Mouse (Mus musculus): Measurements from ENCODE around the gene Ndufa3. TPM values are rescaled to one million over a fixed set of nuclear protein-coding genes. Genes with fewer than 3 reads are reported as not detected.
A peak's percentile ranks its signal among the peaks of the same experiment; 100 is the strongest.
"Not testable (repeated sequence)": the region's sequence is repeated elsewhere in the genome, so short reads cannot be mapped to it uniquely, and the experiment has no call there.

Gene Ndufa3
- polyA plus RNA-seq, 1 experiment from 2014 or later = 486 TPM

- 59% methylated on average over 1 of the region's 1 CpGs for WGBS
- Histone ChIP-seq H3K9me3 (no peaks in the 10 kb centered on the region), H3K27me3 (ENCODE audit: insufficient read depth, poor library complexity, severe bottlenecking) (no peaks in the 10 kb centered on the region), H3K36me3 (no peaks in the 10 kb centered on the region), H3K4me1 (no peaks in the 10 kb centered on the region), H3K27ac (no peak overlapping the region), H3K4me3 (no peak overlapping the region)
- DNase-seq (ENCODE audit: low spot score) = no peak
Measured at GRCm38 (mm10) chr7:3591534-3591933, 25.6 kb upstream of the Ndufa3 start.

DNA sequence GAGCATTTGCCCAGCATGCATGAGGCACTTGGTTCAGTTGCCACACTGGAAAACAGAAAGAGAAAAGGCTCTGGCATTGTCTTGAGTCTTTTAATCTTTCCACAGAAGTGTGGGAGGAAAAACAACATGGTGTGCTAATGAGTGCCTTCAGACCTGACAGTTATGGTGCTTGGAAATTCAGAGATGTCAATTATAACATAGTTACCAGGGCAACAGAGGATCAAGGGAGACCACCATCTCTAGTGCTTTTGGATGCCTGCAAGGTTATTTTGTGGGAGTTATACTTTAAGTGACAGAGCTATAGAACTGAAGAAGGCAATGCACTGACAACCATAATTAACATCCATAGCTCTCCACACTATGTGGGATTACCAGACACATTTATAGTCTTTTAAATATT lies 23.3 kb upstream of the Ndufa3 start:
- Histone ChIP-seq H3K4me1 (no peaks in the 10 kb centered on the region), H3K27ac (no peak overlapping the region), H3K9me3 (no peaks in the 10 kb centered on the region), H3K4me3 (no peak overlapping the region), H3K36me3 (no peaks in the 10 kb centered on the region), H3K27me3 (ENCODE audit: insufficient read depth, poor library complexity, severe bottlenecking) (no peaks in the 10 kb centered on the region)
- DNase-seq (ENCODE audit: low spot score) = no peak

- WGBS = 10% methylated on average over 5 of the region's 5 CpGs
- no peak overlapping the region for H3K27ac ChIP-seq
- no peaks in the 10 kb centered on the region for H3K4me1 ChIP-seq
- DNase-seq (ENCODE audit: low spot score) = no peak
- H3K9me3 ChIP-seq = no peaks in the 10 kb centered on the region
- H3K36me3 ChIP-seq = no peaks in the 10 kb centered on the region
- H3K4me3 ChIP-seq = peak overlapping the region; percentile 40
- H3K27me3 ChIP-seq (ENCODE audit: insufficient read depth, poor library complexity, severe bottlenecking) = no peaks in the 10 kb centered on the region
Measured at GRCm38 (mm10) chr7:3594686-3595085, 22.5 kb upstream of the Ndufa3 start.

DNA sequence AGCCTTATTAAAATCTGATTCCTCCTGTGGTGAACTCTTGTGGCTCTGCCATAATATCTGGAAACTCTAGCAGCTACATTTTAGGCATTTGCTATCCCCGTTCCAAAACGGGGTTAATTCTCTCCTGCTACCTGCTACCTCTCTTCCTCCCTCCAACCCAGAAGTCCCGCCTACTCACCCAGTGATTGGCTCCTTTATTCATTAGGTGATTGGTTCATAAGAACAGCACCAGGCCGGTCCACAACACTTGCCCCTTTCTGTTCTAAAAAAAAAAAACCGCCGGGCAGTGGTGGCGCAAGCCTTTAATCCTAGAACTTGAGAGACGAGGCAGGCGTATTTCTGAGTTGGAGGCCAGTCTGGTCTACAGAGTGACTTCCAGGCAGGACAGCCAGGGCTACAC lies 22.0 kb upstream of the Ndufa3 start:
- H3K27ac ChIP-seq = no peak overlapping the region
- 6% methylated on average over 9 of the region's 9 CpGs for WGBS
- H3K4me3 ChIP-seq = peak overlapping the region; percentile 40
- H3K27me3 ChIP-seq (ENCODE audit: insufficient read depth, poor library complexity, severe bottlenecking) = no peaks in the 10 kb centered on the region
- no peaks in the 10 kb centered on the region for H3K36me3 ChIP-seq
- DNase-seq (ENCODE audit: low spot score) = peak; percentile 77
- H3K9me3 ChIP-seq = no peaks in the 10 kb centered on the region
- H3K4me1 ChIP-seq = no peaks in the 10 kb centered on the region

GRCm38 (mm10) chr7:3597755-3598154 lies 19.4 kb upstream of the Ndufa3 start:
- DNase-seq (ENCODE audit: low spot score); H3K27ac ChIP-seq; H3K36me3 ChIP-seq; H3K9me3 ChIP-seq; H3K27me3 ChIP-seq (ENCODE audit: insufficient read depth, poor library complexity, severe bottlenecking); H3K4me3 ChIP-seq; H3K4me1 ChIP-seq: not testable (repeated sequence)
- WGBS = 80% methylated on average over 1 of the region's 1 CpGs

GRCm38 (mm10) chr7:3601119-3601518 lies 16.1 kb upstream of the Ndufa3 start:
- Histone ChIP-seq H3K27me3 (ENCODE audit: insufficient read depth, poor library complexity, severe bottlenecking) (no peaks in the 10 kb centered on the region), H3K36me3 (no peaks in the 10 kb centered on the region), H3K27ac (no peak overlapping the region), H3K9me3 (no peaks in the 10 kb centered on the region), H3K4me3 (no peak overlapping the region), H3K4me1 (no peaks in the 10 kb centered on the region)
- no peak for DNase-seq (ENCODE audit: low spot score)
- 22% methylated on average over 4 of the region's 4 CpGs for WGBS

DNA sequence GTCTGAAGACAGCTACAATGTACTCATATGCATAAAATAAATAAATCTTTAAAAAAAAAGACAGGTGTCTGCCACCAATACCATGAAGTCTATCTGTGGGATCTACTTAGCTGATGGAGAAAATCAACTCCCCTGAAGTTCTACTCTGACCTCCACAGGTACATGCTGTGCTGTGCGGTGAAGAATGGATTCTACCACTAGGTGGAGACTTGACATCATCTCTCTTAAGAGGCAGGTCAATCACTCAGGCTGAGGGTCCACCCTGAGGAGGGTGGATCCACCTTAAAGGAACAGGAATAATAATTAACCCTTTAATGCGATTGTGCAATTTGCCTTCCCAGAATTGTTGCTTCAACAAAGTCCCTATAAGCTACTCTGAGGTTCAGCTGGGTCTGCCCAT lies 10.4 kb upstream of the Ndufa3 start:
- H3K9me3 ChIP-seq = no peaks in the 10 kb centered on the region
- H3K27ac ChIP-seq = no peak overlapping the region
- H3K4me1 ChIP-seq = no peaks in the 10 kb centered on the region
- no peak overlapping the region for H3K4me3 ChIP-seq
- H3K36me3 ChIP-seq = no peaks in the 10 kb centered on the region
- no peaks in the 10 kb centered on the region for H3K27me3 ChIP-seq (ENCODE audit: insufficient read depth, poor library complexity, severe bottlenecking)
- 17% methylated on average over 2 of the region's 2 CpGs for WGBS
- no peak for DNase-seq (ENCODE audit: low spot score)

GRCm38 (mm10) chr7:3607391-3607790 lies 9.8 kb upstream of the Ndufa3 start:
- DNase-seq (ENCODE audit: low spot score) = no peak
- no peaks in the 10 kb centered on the region for H3K36me3 ChIP-seq
- WGBS = 82% methylated on average over 6 of the region's 6 CpGs
- H3K27me3 ChIP-seq (ENCODE audit: insufficient read depth, poor library complexity, severe bottlenecking) = no peaks in the 10 kb centered on the region
- H3K27ac ChIP-seq = no peak overlapping the region
- no peak overlapping the region for H3K4me3 ChIP-seq
- H3K9me3 ChIP-seq = no peaks in the 10 kb centered on the region
- no peaks in the 10 kb centered on the region for H3K4me1 ChIP-seq

DNA sequence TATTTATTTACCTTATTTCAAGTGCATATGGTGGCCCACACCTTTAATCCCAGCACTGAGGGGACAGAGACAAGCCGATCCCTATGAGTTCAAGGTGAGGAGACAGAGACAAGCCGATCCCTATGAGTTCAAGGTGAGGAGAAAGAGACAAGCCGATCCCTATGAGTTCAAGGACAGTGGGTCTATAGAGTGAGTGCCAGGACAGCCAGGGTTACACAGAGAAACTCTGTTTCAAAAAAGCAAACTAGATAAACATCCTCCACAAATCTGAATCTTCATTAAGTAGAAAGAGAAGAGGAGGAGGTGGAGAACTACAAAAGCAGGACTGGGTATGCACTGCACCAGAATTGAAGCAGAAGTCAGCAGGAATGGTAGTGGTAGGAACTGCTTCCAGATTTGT lies 8.5 kb upstream of the Ndufa3 start:
- WGBS = 79% methylated on average over 3 of the region's 3 CpGs
- Histone ChIP-seq H3K27ac (no peak overlapping the region), H3K4me1 (no peaks in the 10 kb centered on the region)

DNA sequence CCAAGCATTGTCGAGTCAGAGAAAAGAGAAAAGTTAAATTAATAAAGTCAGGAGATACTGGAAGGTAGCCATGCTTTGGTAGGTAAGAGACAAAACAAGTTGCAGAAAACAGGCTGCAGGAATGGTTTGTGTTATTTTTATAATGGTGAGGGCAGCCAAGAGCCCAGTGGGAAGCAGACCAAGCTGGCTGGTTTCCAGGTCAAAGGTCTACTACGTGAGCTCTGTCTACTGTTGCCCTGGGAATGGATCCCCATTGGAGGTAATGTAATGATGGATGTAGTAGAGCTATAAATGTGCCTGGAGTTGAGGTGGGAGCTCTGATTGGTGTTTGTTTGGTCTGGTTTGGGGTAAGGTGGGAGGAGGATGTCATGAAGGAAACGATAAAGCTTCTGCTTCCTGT lies 8.1 kb upstream of the Ndufa3 start:
- no peaks in the 10 kb centered on the region for H3K9me3 ChIP-seq
- H3K36me3 ChIP-seq = no peaks in the 10 kb centered on the region
- WGBS = 67% methylated on average over 3 of the region's 3 CpGs
- no peak for DNase-seq (ENCODE audit: low spot score)
- no peaks in the 10 kb centered on the region for H3K27me3 ChIP-seq (ENCODE audit: insufficient read depth, poor library complexity, severe bottlenecking)
- no peaks in the 10 kb centered on the region for H3K4me1 ChIP-seq
- no peak overlapping the region for H3K4me3 ChIP-seq
- no peak overlapping the region for H3K27ac ChIP-seq

More for the DNA sequence above, 8.5 kb upstream of the Ndufa3 start:
- no peak for DNase-seq (ENCODE audit: low spot score)
- no peaks in the 10 kb centered on the region for H3K36me3 ChIP-seq
- H3K27me3 ChIP-seq (ENCODE audit: insufficient read depth, poor library complexity, severe bottlenecking) = no peaks in the 10 kb centered on the region
- H3K9me3 ChIP-seq = no peaks in the 10 kb centered on the region
- H3K4me3 ChIP-seq = no peak overlapping the region

GRCm38 (mm10) chr7:3610437-3610836 lies 6.7 kb upstream of the Ndufa3 start:
- Histone ChIP-seq H3K9me3 (no peaks in the 10 kb centered on the region), H3K27me3 (ENCODE audit: insufficient read depth, poor library complexity, severe bottlenecking) (no peaks in the 10 kb centered on the region), H3K4me3 (no peak overlapping the region), H3K4me1 (no peaks in the 10 kb centered on the region), H3K27ac (no peak overlapping the region), H3K36me3 (no peaks in the 10 kb centered on the region)
- 88% methylated on average over 3 of the region's 3 CpGs for WGBS
- DNase-seq (ENCODE audit: low spot score) = no peak

- H3K27me3 ChIP-seq (ENCODE audit: insufficient read depth, poor library complexity, severe bottlenecking) = no peaks in the 10 kb centered on the region
- WGBS = 80% methylated on average over 13 of the region's 13 CpGs
Measured at GRCm38 (mm10) chr7:3611006-3611405, 6.2 kb upstream of the Ndufa3 start.

DNA sequence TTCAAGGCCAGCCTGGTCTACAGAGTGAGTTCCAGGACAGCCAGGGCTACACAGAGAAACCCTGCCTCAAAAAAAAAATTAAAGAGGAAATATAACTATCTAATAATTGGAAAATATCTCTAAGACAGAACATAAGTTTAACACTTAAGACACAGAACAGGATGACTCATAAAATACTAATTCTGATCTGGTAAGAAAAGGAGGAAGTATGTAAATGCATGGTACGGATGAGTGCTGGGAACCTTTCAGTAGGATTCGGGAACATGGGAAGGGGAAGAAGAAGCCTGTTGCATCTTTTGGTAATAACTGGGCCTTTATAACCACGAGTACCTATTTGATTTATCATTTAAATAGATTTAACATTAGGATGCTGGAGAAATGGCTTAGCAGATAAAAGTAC lies 3.2 kb upstream of the Ndufa3 start:
- Histone ChIP-seq H3K27me3 (ENCODE audit: insufficient read depth, poor library complexity, severe bottlenecking) (no peaks in the 10 kb centered on the region), H3K9me3 (no peaks in the 10 kb centered on the region), H3K4me3 (no peak overlapping the region), H3K36me3 (peaks cover 5% of the 10 kb centered on the region; the same call in 1 of the 2 replicates), H3K4me1 (peaks cover 6% of the 10 kb centered on the region; the same call in 1 of the 2 replicates), H3K27ac (no peak overlapping the region)
- 77% methylated on average over 3 of the region's 3 CpGs for WGBS
- no peak for DNase-seq (ENCODE audit: low spot score)

More at GRCm38 (mm10) chr7:3611006-3611405, 6.2 kb upstream of the Ndufa3 start:
- Histone ChIP-seq H3K27ac (no peak overlapping the region), H3K36me3 (no peaks in the 10 kb centered on the region), H3K9me3 (no peaks in the 10 kb centered on the region), H3K4me1 (no peaks in the 10 kb centered on the region), H3K4me3 (no peak overlapping the region)
- DNase-seq (ENCODE audit: low spot score) = no peak

DNA sequence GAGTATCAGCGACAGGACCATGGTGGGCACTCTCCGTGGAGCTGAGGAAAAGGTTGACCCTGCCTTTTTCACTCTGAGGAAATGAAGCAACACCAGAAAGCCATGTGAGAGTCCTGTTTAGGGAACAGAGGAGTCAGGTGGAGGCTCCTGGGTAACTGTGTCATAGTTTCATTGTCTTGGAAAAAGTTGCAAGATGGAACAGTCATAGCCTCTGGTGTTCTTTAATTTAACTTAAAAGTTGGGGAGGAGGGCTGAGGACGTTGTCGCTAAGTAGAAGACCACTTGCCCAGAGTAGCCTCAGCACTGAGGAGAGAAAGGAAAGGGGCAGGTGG lies 1.1 kb upstream of the Ndufa3 start, which contains the start of gene Oscar:
TSS of gene Oscar (minus strand) at position 101 of the 332 bp plus-strand sequence.
- Histone ChIP-seq H3K9me3 (no peaks in the 10 kb centered on the region), H3K27ac (no peak within 1 kb of the TSS), H3K27me3 (ENCODE audit: insufficient read depth, poor library complexity, severe bottlenecking) (no peaks in the 10 kb centered on the region), H3K4me1 (peaks cover 6% of the 10 kb centered on the region; the same call in 1 of the 2 replicates), H3K4me3 (peak within 1 kb of the TSS; percentile 87), H3K36me3 (peaks cover 24% of the 10 kb centered on the region)
- no peak for DNase-seq (ENCODE audit: low spot score)
- WGBS = 76% methylated on average over 4 of the region's 4 CpGs
